Mouse (Mus musculus) olfactory bulb, adult 2 months (tissue): ENCODE measurements at regions not wholly inside any gene's neighbourhood (a gene's known extent, or its start where the extent isn't known, plus 50 kb on each side); places are given as distances from the start of the nearest gene placed in this dataset.

Experiments used
- CTCF ChIP-seq: fragments of 200-500 bp; IDR thresholded peaks from 2 replicates; pipeline ENCODE4 v1.5.1; 2012; ENCODE audit warnings: low read depth, mild to moderate bottlenecking, low read length, moderate library complexity; ENCODE audit not compliant: insufficient read depth
- POLR2A ChIP-seq: fragments of 200-500 bp; IDR thresholded peaks from 2 replicates; pipeline ENCODE4 v1.6.1; 2012; ENCODE audit warnings: mild to moderate bottlenecking, low read depth, low read length, moderate library complexity; ENCODE audit not compliant: insufficient read depth

- TF ChIP-seq CTCF = no peak
- TF ChIP-seq POLR2A = no peak
These were observed 167.8 kb downstream of the Spry2 start for GRCm38 (mm10) chr14:105728841-105729240.
